Mouse (Mus musculus) right cerebral cortex, adult 18-20 months (tissue): ENCODE results near the gene Dyrk1b.
"Not testable (repeated sequence)": the region's sequence is repeated elsewhere in the genome, so short reads cannot be mapped to it uniquely, and the experiment has no call there.

Source experiments
- DNase-seq: peaks from one replicate; pipeline ENCODE4 v3.0.0; 2022; ENCODE audit warnings: mixed read lengths

Dyrk1b gene

GRCm38 (mm10) chr7:28196528-28196927, 17.3 kb downstream of the Dyrk1b start:
- DNase-seq = no peak

GRCm38 (mm10) chr7:28199054-28199453, 19.8 kb downstream of the Dyrk1b start:
- DNase-seq = no peak

DNA sequence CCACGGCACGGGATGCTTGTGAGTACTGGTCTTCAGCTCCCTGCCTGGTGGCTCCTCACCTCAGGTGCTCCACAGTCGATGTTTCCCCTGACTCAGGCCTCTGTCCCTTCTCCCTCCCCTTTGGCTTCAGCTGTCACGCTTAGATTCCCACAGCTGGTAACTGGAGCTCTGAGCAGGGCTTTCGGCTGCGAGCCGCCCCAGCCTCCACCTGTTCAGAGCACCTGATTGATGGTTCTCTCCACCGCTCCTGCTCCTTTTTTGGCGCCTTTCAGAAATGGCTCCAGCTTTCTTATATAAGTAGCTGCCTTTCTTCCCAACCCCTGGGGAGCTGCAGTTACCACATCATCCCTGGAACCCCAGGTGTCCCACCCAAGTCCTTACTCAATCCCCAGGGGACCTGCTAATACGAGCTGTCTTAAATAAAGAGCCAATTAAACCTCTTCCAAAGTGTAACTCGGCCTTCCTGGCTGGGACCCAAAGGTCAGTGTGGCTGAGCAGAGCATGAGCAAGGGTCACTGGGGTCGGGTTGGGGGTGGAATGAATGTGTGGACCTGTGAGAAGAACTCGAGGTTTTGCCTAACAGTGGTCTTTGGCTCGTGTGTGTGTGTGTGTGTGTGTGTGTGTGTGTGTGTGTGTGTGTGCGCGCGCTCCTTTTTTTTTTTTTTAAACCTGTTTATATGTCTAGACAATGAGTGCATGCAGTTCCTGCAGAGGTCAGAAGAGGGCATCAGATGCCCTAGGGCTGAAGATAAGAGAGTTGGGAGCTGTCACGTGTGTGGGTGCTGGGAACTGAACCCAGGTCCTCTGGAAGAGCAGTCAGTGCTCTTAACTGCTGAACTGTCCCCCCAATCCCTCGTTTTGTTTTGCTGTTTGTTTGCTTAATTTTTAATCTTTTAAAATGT, 24.2 kb downstream of the Dyrk1b start:
- DNase-seq = no peak

DNA sequence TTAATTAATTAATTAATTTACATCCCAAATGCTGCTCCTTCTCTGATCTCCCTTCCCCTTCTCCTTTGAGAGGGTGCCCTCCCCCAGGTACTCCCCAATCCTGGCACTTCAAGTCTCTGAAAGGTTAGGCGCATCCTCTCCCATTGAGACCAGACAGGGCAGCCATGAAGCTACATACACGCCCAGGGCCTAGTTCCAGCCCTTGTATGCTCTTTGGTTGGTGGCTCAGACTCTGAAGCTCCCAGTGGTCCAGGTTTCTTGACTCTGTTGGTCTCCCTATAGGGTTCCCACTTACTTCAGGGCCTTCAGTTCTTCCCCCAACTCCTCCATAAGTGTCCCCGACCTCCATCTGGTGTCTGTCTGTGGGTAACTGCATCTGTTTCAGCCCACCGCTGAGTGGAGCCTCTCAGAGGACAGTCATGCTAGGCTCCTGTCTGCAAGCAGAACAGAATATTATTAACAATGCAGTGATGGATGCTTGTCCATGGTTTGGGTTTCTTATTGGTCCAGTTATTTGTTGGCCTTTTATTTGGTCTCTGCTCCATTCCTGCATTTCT, 26.9 kb downstream of the Dyrk1b start:
- DNase-seq = no peak

DNA sequence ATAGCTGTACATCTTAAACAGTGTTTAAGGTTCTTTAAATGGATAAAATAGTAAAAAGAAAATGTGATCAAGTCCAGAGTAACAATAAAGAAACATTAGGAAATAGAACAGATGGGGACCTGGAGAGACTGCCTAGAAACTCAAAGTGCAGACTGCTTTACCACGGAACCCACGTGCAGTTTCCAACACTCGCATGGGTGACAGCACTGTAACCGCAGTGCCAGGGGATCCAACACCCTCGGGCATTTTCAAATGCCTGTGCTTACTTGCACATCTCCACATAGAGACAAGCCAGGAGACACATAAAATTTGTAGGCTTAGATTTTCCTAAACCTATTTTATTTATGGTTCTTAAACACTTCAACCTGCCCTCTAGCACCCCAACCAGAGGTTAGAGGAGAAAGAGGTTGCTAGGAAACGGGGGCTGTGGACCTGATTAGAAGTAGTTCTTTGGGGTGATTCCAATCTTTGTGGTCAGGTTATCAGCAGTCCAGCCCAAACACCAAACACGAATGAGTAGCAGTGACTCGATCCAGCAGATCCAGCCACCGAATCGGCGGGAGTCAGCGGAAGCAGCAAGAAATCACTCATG, 29.2 kb downstream of the Dyrk1b start:
- no peak for DNase-seq

DNA sequence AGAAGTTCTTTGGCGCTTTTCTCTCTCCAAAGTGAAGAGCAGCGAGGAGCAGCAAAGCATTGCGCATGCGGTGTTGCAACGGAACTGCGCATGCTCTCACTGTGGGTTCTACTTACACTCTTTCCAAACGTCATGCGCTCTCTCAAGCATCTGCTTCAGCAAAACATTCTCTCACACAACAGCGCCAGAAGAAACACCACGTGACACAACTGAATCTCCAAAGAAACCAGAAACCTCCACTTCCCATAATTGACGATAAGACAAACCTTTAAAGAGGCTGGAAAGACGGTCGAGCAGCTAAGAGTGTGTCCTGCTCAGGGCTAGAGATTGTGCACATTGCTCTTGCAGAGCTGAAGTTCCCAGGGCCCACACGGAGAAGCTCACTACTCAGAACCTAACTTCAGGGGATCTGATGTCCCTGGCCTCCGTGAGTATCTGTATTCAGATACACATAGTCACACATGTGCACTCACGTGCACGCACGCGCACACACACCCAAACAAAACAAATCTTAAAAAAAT, 29.8 kb downstream of the Dyrk1b start:
- DNase-seq = peak; percentile 77

DNA sequence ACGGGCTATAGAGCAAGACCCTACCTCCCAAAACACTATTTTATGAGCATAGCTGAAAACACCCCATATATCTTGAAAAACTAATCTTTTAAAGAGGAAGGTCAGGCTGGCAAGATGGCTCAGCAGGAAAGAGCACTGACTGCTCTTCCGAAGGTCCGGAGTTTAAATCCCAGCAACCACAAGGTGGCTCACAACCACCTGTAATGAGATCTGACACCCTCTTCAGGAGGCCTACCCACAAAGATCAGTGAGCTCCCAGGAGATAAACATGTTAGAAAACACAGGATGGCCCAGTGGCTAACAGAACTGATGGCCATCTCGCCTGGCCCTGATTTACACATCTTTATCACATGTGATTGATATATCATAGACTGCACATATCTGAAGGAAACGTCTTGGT, 31.5 kb downstream of the Dyrk1b start:
- DNase-seq = no peak

DNA sequence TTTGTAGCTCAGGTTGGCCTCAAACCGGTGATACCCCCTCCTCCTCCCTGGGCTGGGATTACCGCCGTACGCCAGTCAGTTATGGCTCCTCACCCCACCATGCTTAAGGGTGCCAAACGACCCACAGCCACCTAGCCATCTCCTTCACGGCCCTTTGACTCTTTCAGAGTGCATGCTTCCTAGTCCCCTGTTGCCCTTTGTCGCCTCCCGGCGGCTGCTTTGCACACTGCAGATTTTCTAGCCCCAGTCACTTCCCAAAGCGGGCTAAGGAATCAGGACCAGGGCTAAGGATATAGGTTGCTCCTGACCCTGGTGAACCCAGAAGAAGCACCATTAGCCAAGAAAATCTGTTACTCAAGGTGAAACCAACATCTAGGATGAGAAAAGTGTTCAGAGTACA, 34.9 kb downstream of the Dyrk1b start:
- no peak for DNase-seq

- DNase-seq = not testable (repeated sequence)
Measured at GRCm38 (mm10) chr7:28215950-28216349, 36.7 kb downstream of the Dyrk1b start.

DNA sequence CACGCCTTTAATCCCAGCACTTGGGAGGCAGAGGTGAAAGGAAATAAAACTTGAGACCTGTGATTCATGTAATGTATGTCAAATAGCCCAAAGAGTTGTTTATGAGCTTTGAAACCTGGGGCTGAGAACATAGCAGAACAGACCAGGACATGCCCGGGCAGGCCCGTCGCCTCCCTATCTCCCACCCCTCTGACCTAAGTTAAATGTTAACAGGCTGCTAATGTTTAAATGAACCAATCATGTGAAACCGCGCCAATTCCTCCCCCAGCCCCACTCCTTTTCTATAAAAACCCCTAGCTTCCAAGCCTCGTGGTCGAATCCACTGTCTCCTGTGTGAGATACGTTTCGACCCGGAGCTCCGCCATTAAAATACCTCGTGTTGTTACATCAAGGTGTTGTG, 38.5 kb downstream of the Dyrk1b start:
- not testable (repeated sequence) for DNase-seq

DNA sequence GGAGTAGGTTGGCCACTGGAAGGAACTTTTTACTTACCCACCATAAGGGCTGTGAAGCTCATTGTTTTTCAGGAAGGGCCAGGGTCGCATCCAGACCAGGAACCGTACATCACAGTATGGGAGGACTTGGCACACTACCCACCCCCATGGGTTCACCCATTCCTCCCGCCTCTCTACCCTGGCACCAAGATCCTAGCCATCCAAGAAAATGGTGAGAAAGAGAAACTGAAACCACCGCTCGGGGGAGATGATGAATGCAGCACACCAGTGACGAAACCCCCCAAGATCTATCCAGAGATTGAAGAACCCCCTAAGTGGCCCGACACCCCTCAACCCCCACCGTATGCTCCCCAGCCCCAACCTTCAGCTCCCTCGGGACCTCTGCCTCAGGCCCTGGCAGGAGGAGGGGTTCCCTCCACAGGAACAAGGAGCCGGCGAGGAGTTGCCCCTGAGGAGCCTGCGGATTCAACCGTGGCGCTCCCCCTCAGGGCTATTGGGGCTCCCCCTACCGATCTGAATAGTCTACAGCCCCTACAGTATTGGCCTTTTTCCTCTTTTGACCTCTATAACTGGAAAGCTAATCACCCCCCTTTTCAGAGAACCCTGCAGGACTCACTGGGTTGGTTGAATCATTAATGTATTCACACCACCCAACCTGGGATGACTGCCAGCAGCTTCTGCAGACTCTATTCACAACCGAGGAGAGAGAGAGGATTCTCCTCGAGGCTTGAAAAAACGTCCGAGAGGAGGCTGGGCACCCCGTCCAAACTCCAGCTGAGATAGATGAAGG, 39.9 kb downstream of the Dyrk1b start:
- DNase-seq = peak; percentile 61

DNA sequence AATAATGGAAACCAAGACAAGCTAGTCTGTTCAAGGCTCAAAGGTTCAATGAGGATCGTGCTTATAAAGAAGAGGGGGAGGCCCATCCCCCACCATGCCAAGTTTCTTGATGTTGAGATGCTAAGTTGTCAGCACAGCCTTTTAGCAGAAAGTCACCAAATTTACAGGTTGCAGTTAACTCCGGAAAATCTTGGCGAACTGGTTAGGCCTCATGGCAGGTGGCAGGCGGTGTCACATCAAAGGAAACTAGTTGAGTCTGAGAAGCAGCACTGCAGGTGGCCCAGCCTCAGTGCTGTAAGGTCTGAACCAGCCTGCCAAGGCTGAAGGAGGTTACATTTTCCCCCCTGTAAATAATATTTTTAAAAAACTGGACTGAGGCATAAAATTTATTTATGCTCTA, 47.6 kb downstream of the Dyrk1b start:
- not testable (repeated sequence) for DNase-seq

DNA sequence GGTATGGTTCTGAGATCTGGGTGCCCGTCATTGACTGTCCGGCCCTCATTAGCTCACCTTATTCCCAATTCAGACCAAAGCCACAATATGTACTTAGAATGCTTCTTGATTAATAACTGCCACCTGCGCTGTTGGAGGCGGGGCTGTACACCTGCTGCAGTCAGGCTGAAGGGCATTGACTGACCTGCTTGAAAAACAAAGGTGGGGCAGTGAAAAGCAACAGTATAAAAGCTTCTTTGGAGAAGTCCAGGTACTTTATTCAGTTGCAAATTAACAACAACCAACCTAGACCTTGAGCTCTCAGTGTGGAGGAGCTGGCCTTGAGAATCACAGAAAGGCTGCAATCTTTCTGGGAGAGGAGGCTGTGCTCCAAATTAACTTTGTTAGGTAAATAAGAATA, 48.2 kb downstream of the Dyrk1b start:
- not testable (repeated sequence) for DNase-seq
